Mouse (Mus musculus) left cerebral cortex, adult 2 months (tissue): ENCODE data around the gene Wbp1l. TPM values are rescaled to one million over a fixed set of nuclear protein-coding genes. Genes with fewer than 3 reads are reported as not detected.
A peak's percentile ranks its signal among the peaks of the same experiment; 100 is the strongest.

Experiments
- DNase-seq, 2 experiments: peaks; one replicate each; pipeline ENCODE4 v3.0.0; 2021 to 2022; ENCODE audit warnings: low spot score in 2 of 2, mixed read lengths in 1 of 2; ENCODE audit errors: extremely low spot score in 1 of 2
- H3K27ac ChIP-seq: fragments of 200-600 bp; 2 replicates; pipeline ENCODE4 v1.8.1; 2022
- H3K4me3 ChIP-seq: fragments of 200-600 bp; 2 replicates; pipeline ENCODE4 v1.8.1; 2022
- CTCF ChIP-seq: fragments of 200-600 bp; IDR thresholded peaks from 2 replicates; pipeline ENCODE4 v1.8.1; 2022; ENCODE audit warnings: antibody characterized with exemption, mild to moderate bottlenecking, moderate library complexity
- intact Hi-C: fragments of 180-260 bp; cut with DNase I; formaldehyde crosslinking; loops from one replicate; pipeline ENCODE4 v1.15.1; 2025
- total RNA-seq, 2 experiments: library from RNA; stranded (reverse); gene quantifications; 2 replicates each; pipeline ENCODE4 v1.2.3; 2021

Gene Wbp1l
- total RNA-seq, 2 experiments from 2014 or later: 36.8 to 42.6 TPM

- no peak for TF ChIP-seq CTCF
- no peak for DNase-seq
- Histone ChIP-seq H3K27ac (no peak overlapping the region), H3K4me3 (peak overlapping the region; percentile 85)
- intact Hi-C loops: loop anchor here (2.0 kb wide), 1 partner anchor 69 kb away; no protein-coding TSS in a partner anchor
These were observed 27.0 kb upstream of the Wbp1l start for GRCm38 (mm10) chr19:46571878-46572244.

DNA sequence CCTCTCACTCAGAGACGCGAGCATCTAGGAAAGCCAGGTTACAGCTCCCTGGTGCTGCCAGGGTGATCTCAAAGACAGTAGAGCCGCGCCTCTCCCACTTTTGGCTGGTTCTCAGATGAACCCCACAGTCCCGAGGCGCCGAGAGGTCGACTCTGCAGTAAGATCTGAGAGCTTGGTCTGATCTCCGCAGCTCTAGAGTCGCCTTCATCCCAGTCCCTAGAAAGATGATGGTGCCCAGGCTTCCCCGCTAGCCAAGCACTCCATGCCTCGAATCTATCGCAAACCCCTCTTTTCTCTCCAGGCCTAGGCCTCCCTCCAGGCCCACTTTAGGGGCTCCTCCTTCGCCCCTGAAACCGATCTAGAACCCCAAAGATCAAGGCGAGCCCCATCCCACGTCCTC, 26.3 kb upstream of the Wbp1l start:
- no peak for TF ChIP-seq CTCF
- H3K4me3 ChIP-seq: peak overlapping the region; percentile 85
- intact Hi-C loops: loop anchor here (2.0 kb wide), 1 partner anchor 70 kb away; no protein-coding TSS in a partner anchor
- peak overlapping the region; percentile 93 for H3K27ac ChIP-seq
- DNase-seq: no peak

GRCm38 (mm10) chr19:46572951-46573937, 25.6 kb upstream of the Wbp1l start, which contains the start of the genes Arl3 and Sfxn2:
Arl3 (minus strand) TSS chr19:46573198.
Sfxn2 (plus strand) TSS chr19:46573365.
- H3K4me3 ChIP-seq: peak within 1 kb of the TSS; percentile 85
- intact Hi-C loops: loop anchor here (2.0 kb wide), 1 partner anchor 70 kb away; no protein-coding TSS in a partner anchor
- DNase-seq: peak; percentile 92 to 94
- TF ChIP-seq CTCF: peak; percentile 31
- peak within 1 kb of the TSS; percentile 93 for H3K27ac ChIP-seq

- intact Hi-C loops: loop anchor here (2.0 kb wide), 1 partner anchor 71 kb away; no protein-coding TSS in a partner anchor
- peak overlapping the region; percentile 85 for H3K4me3 ChIP-seq
- no peak for TF ChIP-seq CTCF
- DNase-seq: no peak
- H3K27ac ChIP-seq: no peak overlapping the region
These were observed 24.9 kb upstream of the Wbp1l start for GRCm38 (mm10) chr19:46573990-46574389.

GRCm38 (mm10) chr19:46575196-46575595, 23.7 kb upstream of the Wbp1l start:
- intact Hi-C loops: no loop called here
- no peak for DNase-seq
- H3K27ac ChIP-seq: no peak overlapping the region
- TF ChIP-seq CTCF: no peak
- H3K4me3 ChIP-seq: no peak overlapping the region

GRCm38 (mm10) chr19:46587823-46588508, 10.9 kb upstream of the Wbp1l start:
- Histone ChIP-seq H3K27ac (no peak overlapping the region), H3K4me3 (no peak overlapping the region)
- peak; percentile 82 to 87 for DNase-seq
- TF ChIP-seq CTCF: peak; percentile 100
- intact Hi-C loops: loop anchor here (1.0 to 5.0 kb wide), 3 partner anchors 69 to 152 kb away; partner anchors contain the start of gene Cyp17a1

GRCm38 (mm10) chr19:46591575-46591974, 7.3 kb upstream of the Wbp1l start:
- DNase-seq: no peak
- Histone ChIP-seq H3K27ac (no peak overlapping the region), H3K4me3 (no peak overlapping the region)
- intact Hi-C loops: no loop called here
- TF ChIP-seq CTCF: no peak

DNA sequence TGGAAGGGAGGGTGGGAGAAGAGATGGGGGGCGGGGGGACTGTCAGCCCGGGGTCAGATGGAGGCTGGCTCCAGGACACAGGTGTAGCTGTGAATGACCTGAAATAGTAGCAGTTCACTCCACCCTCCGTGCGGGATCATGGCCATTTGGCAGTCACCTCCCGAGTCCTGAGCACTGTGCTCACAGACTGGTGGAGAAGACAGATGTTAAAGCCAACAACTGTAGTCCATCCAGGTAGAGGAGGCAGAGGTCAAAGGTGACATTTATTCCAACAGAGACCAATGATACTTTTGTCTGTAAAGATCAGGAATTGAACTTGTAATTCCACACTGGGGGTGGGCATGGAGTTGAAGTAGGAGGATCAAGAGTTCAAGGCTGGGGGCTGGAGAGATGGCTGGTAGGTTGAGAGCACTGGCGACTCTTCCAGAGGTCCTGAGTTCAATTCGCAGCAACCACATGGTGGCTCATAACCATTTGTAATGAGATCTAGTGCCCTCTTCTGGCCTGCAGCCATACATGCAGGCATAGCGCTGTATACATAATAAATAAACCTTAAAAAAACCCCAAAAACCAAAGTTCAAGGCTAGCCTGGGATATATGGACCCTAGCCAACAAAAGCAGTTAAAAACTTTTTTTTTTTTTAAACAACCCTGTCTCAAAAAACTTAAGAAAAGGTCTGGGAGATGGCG, 6.0 kb upstream of the Wbp1l start:
- DNase-seq: no peak
- Histone ChIP-seq H3K4me3 (no peak overlapping the region), H3K27ac (no peak overlapping the region)
- peak; percentile 10 for TF ChIP-seq CTCF
- intact Hi-C loops: no loop called here

DNA sequence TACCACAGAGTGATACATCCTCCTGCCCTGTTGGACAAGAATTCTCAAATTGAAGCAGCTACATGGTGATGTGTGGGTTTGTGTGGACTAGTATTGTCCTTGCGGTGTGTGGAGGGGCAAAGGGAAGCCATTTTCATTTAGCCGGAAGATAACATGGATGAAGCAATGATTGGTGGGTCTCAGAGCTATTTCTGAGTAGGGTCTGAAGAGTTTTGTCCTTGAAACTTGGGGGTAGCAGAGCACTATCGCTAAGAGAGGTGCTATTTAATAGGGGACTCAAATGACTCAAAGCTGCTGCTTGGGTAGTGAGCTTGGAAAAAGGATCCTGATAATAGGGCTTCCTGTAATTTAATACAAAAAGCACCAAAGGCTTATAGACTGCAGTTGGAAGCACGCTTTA, 697 bp upstream of the Wbp1l start:
- no peak for DNase-seq
- intact Hi-C loops: no loop called here
- Histone ChIP-seq H3K27ac (peak overlapping the region; percentile 42; the same call in 1 of the 2 replicates), H3K4me3 (peak overlapping the region; percentile 92)
- TF ChIP-seq CTCF: no peak

GRCm38 (mm10) chr19:46599375-46600256, 732 bp downstream of the Wbp1l start:
- intact Hi-C loops: loop anchor here (5.0 kb wide), 1 partner anchor 43 kb away; no protein-coding TSS in a partner anchor
- peak overlapping the region; percentile 90 for H3K27ac ChIP-seq
- H3K4me3 ChIP-seq: peak overlapping the region; percentile 92
- no peak for DNase-seq
- TF ChIP-seq CTCF: no peak
